Mouse (Mus musculus) T-helper 2 cell (primary cell): ENCODE measurements around the gene D11Wsu47e.

Experiments used
- in situ Hi-C: fragments of 300-600 bp; cut with MboI, MseI; formaldehyde crosslinking; loops from one replicate; pipeline ENCODE4 v1.15.1; 2025; ENCODE audit warnings: high pct_unique_total_duplicates

D11Wsu47e gene

DNA sequence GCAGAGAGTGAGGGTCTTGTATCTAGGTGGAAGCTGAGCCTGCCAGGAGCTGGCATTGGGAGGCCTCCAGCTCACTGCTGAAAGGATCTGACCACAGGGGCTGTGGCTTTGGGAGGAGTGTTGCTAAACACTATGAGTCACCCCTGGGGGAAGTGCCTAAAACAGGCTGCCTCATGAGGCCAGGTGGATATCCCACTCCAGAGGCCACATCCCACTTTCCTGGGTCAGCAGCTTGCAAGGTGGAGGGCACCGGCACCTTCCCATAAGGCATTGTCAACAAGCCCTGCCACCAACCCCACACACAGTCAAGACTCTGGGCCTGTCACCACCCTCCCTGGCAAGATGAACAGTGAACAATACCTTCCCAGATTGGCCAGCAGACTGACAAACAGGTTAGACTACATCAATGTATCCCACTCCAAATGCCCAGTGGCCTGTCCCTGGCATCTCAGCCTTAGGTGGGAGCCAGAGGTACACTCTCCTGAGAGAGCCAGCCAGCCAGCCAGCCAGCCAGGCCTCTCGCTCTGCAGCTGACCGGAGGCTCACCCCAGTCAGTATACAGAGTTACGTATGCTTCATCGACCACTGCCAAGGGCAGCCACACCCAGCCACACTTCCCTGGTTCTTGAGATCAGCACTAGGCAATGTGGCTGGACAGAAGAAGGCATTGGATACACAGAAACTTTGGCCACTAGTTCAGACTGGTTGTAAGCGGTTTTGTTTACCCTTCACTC is 49.6 kb downstream of the D11Wsu47e start:
- in situ Hi-C loops: no loop called here

DNA sequence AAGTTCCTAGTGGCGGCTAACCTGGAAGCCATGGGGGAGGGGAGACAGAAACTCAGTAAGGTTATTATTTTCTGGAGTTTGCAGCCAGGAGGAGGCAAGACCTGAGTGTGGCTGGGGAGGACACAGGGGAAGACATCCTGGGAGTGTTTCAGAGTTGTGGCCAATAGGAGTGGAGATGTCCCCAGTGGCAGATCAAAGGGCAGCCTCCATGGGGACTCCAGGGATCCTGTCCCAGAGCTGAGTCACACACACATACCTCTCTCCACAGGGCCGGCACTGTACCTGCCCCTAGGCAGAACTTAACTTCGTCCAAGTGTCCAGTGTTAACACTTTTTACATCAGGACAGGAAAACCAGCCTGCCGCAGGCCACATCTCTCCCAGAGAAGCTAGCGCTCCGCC is 50.9 kb downstream of the D11Wsu47e start:
- in situ Hi-C loops: loop anchor here (5.0 kb wide), 1 partner anchor 92 kb away; no protein-coding TSS in a partner anchor

DNA sequence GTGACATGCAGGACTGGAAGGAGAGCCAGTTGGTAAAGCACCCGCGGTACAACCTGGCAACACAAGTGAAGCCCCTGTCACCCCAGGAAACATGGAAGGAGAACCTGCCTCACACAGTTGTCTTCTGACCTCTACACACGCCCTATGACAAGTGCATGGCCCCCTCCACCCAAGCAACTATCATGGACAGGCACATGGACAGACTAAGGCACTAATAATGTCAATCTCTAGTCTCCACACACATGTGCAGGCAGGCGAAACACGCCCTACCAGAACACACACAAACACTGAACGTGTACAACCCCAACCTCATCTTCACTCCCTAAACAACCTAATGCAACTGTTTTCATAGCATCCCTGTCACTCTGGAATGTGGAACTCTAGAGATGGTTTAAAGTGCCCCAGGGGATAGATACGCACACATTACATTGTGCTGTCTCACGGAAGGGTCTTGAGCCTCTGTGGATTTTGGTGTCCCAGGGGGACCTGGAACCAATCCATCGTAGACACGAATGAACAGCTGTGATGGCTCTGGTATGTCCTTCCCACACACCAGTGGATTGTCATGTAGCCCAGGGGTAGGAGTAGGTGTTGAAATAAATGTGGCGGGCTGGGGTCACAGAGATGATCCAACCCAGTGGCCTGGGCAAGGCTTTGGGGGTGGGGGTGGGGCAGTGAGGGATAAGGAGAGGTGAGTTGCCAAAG is 52.8 kb downstream of the D11Wsu47e start:
- in situ Hi-C loops: loop anchor here (5.0 kb wide), 1 partner anchor 90 kb away; no protein-coding TSS in a partner anchor

DNA sequence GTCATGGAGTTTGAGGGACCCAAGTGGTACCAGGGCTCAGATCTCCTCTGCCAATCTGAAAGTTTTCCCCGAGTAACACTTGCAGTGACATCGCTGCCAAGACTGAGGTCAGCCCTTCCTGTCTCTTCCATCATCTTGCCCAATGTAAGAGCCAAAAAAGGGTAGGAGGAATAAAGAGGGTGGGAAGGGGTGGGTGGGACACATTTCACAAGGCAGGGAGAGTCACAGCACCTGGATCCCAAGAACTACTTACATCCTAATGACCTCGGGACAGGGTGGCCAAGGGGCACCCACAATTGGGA is 53.3 kb downstream of the D11Wsu47e start:
- in situ Hi-C loops: loop anchor here (5.0 kb wide), 1 partner anchor 90 kb away; no protein-coding TSS in a partner anchor

DNA sequence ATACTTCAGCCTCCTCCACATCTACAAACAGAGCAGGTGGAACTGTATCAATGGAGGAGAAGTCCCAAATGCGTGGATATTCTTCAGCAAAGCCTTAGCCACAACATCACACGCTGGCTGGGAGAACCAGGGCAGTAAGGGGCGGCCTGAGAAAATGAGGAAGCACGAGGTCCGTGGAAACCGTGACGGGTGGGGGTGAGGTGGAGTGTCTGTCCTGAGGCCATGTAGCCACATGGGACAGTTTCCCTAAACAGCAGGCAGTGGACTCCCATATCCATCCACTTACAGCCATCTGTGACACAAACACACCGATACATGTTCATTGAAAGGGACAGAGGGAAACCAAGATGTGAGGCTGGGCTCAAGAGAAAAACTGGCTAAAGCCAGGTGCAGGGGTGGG is 53.7 kb downstream of the D11Wsu47e start:
- in situ Hi-C loops: loop anchor here (5.0 kb wide), 1 partner anchor 89 kb away; no protein-coding TSS in a partner anchor

DNA sequence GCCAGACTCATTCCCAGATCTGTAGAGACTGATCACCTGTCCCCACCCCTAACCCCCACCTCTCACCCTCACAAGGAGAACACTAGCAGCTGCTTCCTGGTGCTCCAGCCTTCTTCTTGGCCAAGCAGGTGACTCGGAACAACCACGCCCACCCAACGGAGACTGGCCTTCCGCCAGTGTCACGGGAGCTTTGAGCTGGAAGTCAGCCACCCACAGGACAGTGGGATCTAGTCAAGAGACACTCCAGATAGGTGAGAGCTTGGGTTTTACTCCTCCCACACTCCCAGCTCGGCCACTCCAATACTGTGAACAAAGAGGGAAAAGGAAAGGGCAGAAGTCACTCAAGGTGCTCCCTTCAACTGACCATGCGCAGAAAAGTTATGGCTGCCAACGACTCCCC is 55.0 kb downstream of the D11Wsu47e start:
- in situ Hi-C loops: loop anchor here (5.0 kb wide), 1 partner anchor 88 kb away; no protein-coding TSS in a partner anchor

DNA sequence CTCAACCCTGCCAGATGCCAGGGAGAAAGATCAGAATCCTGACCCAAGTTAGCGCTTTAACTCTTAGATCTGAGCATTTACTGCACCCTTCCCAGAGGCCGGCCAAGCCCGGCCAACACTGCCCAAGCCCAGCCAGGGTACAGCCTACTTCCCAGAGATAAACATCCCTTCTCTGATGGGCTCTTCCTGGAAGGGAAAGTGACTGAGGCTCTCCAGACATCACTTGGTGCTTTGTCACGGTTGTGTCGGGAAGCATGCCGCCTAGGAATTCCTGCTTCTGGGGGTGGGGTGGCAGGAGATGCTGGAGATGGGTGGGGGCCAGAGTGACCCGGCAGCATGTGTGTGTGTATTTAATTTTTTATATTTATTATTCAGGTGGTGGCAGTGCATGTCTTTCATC is 55.9 kb downstream of the D11Wsu47e start:
- in situ Hi-C loops: loop anchor here (5.0 kb wide), 1 partner anchor 93 kb away; the partner anchor contains the start of gene Cog1

DNA sequence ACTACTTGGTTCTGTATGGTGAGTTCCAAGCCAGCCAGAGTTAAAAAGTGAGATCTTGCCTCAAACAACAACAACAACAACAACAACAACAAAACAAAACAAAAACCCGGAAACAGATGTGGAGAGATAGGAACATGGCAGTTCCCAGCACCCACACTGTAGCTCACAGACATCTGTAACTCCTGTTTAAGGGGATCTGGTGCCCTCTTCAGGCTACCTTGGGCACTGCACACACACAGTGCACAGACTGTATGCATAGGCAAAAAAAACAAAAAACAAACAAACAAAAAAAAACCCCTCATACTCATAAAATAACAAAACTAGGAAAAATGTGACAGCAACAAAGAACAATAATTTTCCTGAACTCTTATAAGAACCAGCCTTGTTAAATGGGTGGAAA is 58.8 kb downstream of the D11Wsu47e start:
- in situ Hi-C loops: loop anchor here (5.0 kb wide), 1 partner anchor 96 kb away; the partner anchor contains the start of gene Cog1
